In the genomic region with DNA sequence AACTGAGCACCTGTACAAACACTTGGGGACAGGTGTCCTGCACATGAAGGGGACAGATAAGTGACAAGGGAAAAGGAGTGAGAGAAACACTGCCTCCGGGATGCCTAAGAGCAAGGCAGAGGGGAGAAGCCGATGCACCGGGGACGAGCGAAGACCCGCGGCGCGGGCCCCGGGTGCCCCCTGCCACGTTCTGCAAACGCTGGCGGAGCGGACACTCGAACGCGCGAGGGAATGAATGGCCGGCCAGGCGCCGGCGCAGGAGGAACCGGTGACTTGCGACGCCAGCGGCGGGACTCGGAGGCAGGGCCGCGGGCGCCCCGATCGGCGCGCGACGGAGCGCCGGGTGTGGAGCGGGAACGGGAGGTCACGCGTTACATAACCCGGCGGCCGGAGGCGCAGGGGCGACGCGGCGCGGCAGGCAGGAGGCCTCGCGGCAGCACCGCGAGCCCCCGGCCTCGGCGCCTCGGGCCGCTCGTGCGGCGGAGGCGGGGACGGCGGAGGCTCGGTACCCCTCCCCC, we compare ENCODE assay signal across 7 mouse cellular contexts. TPM values are rescaled to one million over a fixed set of nuclear protein-coding genes. Genes with fewer than 3 reads are reported as not detected.
A peak's percentile ranks its signal among the peaks of the same experiment; 100 is the strongest.
DNase-seq lines count a peak whose midpoint lies in the region; ATAC-seq and TF ChIP-seq lines count a peak whose summit lies in the region.

No protein-coding gene starts in this region.

- H3K36me3 ChIP-seq in intestine, embryonic 16.5 days (ENCODE audit: control insufficient read depth, insufficient read depth, low read length), result no peaks in the 10 kb centered on the region
- 0 out of 2 replicates have a peak, but pooled peaks cover 2% of the 10 kb centered on the region for H3K36me3 ChIP-seq in limb, embryonic 11.5 days (ENCODE audit: control insufficient read depth, insufficient read depth, low read length)
- no peaks in the 10 kb centered on the region for H3K36me3 ChIP-seq in midbrain, embryonic 13.5 days

- H3K27me3 ChIP-seq in intestine, embryonic 16.5 days (replicated peaks; ENCODE audit: control insufficient read depth, insufficient read depth, low read length), result no peaks in the 10 kb centered on the region
- no peaks in the 10 kb centered on the region for H3K27me3 ChIP-seq in limb, embryonic 11.5 days (ENCODE audit: control insufficient read depth, insufficient read depth, low read length)
- H3K27me3 ChIP-seq in midbrain, embryonic 13.5 days, result no peaks in the 10 kb centered on the region

- peak; percentile 28 for ATAC-seq in intestine, embryonic 16.5 days
- no peak; the same call in none of the 2 replicates for ATAC-seq in limb, embryonic 11.5 days (ENCODE audit: insufficient number of reproducible peaks, low FRiP score, low TSS enrichment, low read depth)
- peak; percentile 55 for ATAC-seq in midbrain, embryonic 13.5 days

- peak overlapping the region; percentile 87 for H3K9ac ChIP-seq in intestine, embryonic 16.5 days (ENCODE audit: low read depth, low read length)
- H3K9ac ChIP-seq in limb, embryonic 11.5 days (ENCODE audit: low read length), result peak overlapping the region; percentile 89
- peak overlapping the region; percentile 91 for H3K9ac ChIP-seq in midbrain, embryonic 13.5 days (replicated peaks)

- H3K4me1 ChIP-seq in cortical plate, adult 2 months (ENCODE audit: control insufficient read depth, insufficient read depth, low read length), result peaks cover 1% of the 10 kb centered on the region; the same call in 1 of the 2 replicates
- H3K4me1 ChIP-seq in intestine, embryonic 16.5 days (ENCODE audit: control insufficient read depth, insufficient read depth, low read length), result peaks cover 15% of the 10 kb centered on the region
- peaks cover 11% of the 10 kb centered on the region; the same call in 1 of the 2 replicates for H3K4me1 ChIP-seq in limb, embryonic 11.5 days (ENCODE audit: control insufficient read depth, insufficient read depth, low read length)
- peaks cover 30% of the 10 kb centered on the region for H3K4me1 ChIP-seq in midbrain, embryonic 13.5 days (replicated peaks)

- H3K4me2 ChIP-seq in intestine, embryonic 16.5 days (ENCODE audit: low read depth, low read length), result peak overlapping the region; percentile 78
- peak overlapping the region; percentile 87 for H3K4me2 ChIP-seq in limb, embryonic 11.5 days (ENCODE audit: low read depth, severe bottlenecking)
- peak overlapping the region; percentile 93 for H3K4me2 ChIP-seq in midbrain, embryonic 13.5 days (replicated peaks)

- no peaks in the 10 kb centered on the region for H3K9me3 ChIP-seq in intestine, embryonic 16.5 days (ENCODE audit: control insufficient read depth, low read length)
- no peaks in the 10 kb centered on the region for H3K9me3 ChIP-seq in limb, embryonic 11.5 days (ENCODE audit: control insufficient read depth, low read length)
- no peaks in the 10 kb centered on the region for H3K9me3 ChIP-seq in midbrain, embryonic 13.5 days

- peak overlapping the region; percentile 50 for H3K4me3 ChIP-seq in cortical plate, adult 2 months (ENCODE audit: insufficient read depth, low read length)
- H3K4me3 ChIP-seq in intestine, embryonic 16.5 days (ENCODE audit: low read length), result peak overlapping the region; percentile 84
- peak overlapping the region; percentile 87 for H3K4me3 ChIP-seq in limb, embryonic 11.5 days (ENCODE audit: low read depth, low read length)
- H3K4me3 ChIP-seq in midbrain, embryonic 13.5 days (replicated peaks), result peak overlapping the region; percentile 88

- TF ChIP-seq CTCF in cortical plate, adult 2 months (IDR thresholded peaks at IDR 0.05; ENCODE audit: extremely low read depth, insufficient read depth, low read length), result no peak

- under 1% methylated on average over 65 of the region's 68 CpGs for WGBS in intestine, embryonic 16.5 days
- WGBS in limb, embryonic 11.5 days, result under 1% methylated on average over 62 of the region's 68 CpGs
- under 1% methylated on average over 54 of the region's 68 CpGs for WGBS in midbrain, embryonic 13.5 days

- no peak for TF ChIP-seq POLR2A in cortical plate, adult 2 months (IDR thresholded peaks at IDR 0.05; ENCODE audit: extremely low read depth, insufficient read depth, low read length)

- peak; percentile 45 to 61 for DNase-seq in adrenal gland, adult 18-20 months (ENCODE audit: low spot score in 2 of 2)
- peak; percentile 62 for DNase-seq in gastrocnemius, postnatal 25 days
- peak; percentile 68 for DNase-seq in limb, embryonic 11.5 days (ENCODE audit: low spot score)
- peak; percentile 53 for DNase-seq in spleen, adult 12 weeks (ENCODE audit: low spot score)

- H3K27ac ChIP-seq in cortical plate, adult 2 months (ENCODE audit: insufficient read depth, low read length), result peak overlapping the region; percentile 98
- H3K27ac ChIP-seq in intestine, embryonic 16.5 days (ENCODE audit: low read length), result peak overlapping the region; percentile 83
- peak overlapping the region; percentile 89 for H3K27ac ChIP-seq in limb, embryonic 11.5 days (replicated peaks; ENCODE audit: low read depth, low read length)
- peak overlapping the region; percentile 96 for H3K27ac ChIP-seq in midbrain, embryonic 13.5 days

RNA-seq across cellular contexts. Expression of gene Rev1, which starts 0.6 kb away (rescaled TPM):
- total RNA-seq in adrenal gland, adult 18-20 months (2021), result 10 to 100 TPM; 20.5 to 22.2 TPM
- polyA plus RNA-seq in cortical plate, adult 2 months (2012; rRNA removed), result 25.2 and 25.7 TPM in 2 replicates
- total RNA-seq in gastrocnemius, postnatal 25 days (2021), result 10 to 100 TPM; 16.3 to 16.6 TPM
- polyA plus RNA-seq in intestine, embryonic 16.5 days (2015; fragmentation: Nextera tagmentation; extraction: Ambion mirVana), result 13.5 and 16.6 TPM in 2 replicates
- 31.7 and 36.1 TPM in 2 replicates for polyA plus RNA-seq in limb, embryonic 11.5 days (2014; fragmentation: Nextera tagmentation; extraction: Ambion mirVana)
- polyA plus RNA-seq in midbrain, embryonic 13.5 days (2015; fragmentation: Nextera tagmentation; extraction: Ambion mirVana), result 37.5 and 43.7 TPM in 2 replicates
